Mouse (Mus musculus): ENCODE data around the gene Prelp.

- no peak for TF ChIP-seq CTCF (IDR thresholded peaks at IDR 0.05)
- TF ChIP-seq EP300 (IDR thresholded peaks at IDR 0.05), result no peak
These were observed 20.4 kb downstream of the Prelp start for GRCm38 (mm10) chr1:133900825-133901224.
